Mouse (Mus musculus): ENCODE measurements around the gene Epb41l2. TPM values are rescaled to one million over a fixed set of nuclear protein-coding genes. Genes with fewer than 3 reads are reported as not detected.

Epb41l2 gene
- total RNA-seq, 2 experiments from 2014 or later: 8.3 to 13.6 TPM

- ATAC-seq (replicated peaks; ENCODE audit: low FRiP score, poor library complexity, severe bottlenecking): no peak
Observed at GRCm38 (mm10) chr10:25461832-25462231, 102.2 kb downstream of the Epb41l2 start.

- ATAC-seq (replicated peaks; ENCODE audit: low FRiP score, poor library complexity, severe bottlenecking): no peak
Observed at GRCm38 (mm10) chr10:25462669-25463068, 103.1 kb downstream of the Epb41l2 start.

- no peak for ATAC-seq (replicated peaks; ENCODE audit: low FRiP score, poor library complexity, severe bottlenecking)
Observed at GRCm38 (mm10) chr10:25466493-25466892, 106.9 kb downstream of the Epb41l2 start.

GRCm38 (mm10) chr10:25471944-25472343 is 112.3 kb downstream of the Epb41l2 start:
- ATAC-seq (replicated peaks; ENCODE audit: low FRiP score, poor library complexity, severe bottlenecking): no peak

GRCm38 (mm10) chr10:25479716-25480115 is 120.1 kb downstream of the Epb41l2 start:
- ATAC-seq (replicated peaks; ENCODE audit: low FRiP score, poor library complexity, severe bottlenecking): no peak

- no peak for ATAC-seq (replicated peaks; ENCODE audit: low FRiP score, poor library complexity, severe bottlenecking)
Observed at GRCm38 (mm10) chr10:25482791-25483190, 123.2 kb downstream of the Epb41l2 start.

- no peak for ATAC-seq (replicated peaks; ENCODE audit: low FRiP score, poor library complexity, severe bottlenecking)
Observed at GRCm38 (mm10) chr10:25488456-25488855, 128.9 kb downstream of the Epb41l2 start.

- no peak for ATAC-seq (replicated peaks; ENCODE audit: low FRiP score, poor library complexity, severe bottlenecking)
Observed at GRCm38 (mm10) chr10:25499323-25500071, 139.9 kb downstream of the Epb41l2 start.

GRCm38 (mm10) chr10:25503250-25503649 is 143.7 kb downstream of the Epb41l2 start:
- no peak for ATAC-seq (replicated peaks; ENCODE audit: low FRiP score, poor library complexity, severe bottlenecking)

GRCm38 (mm10) chr10:25513821-25514220 is 154.2 kb downstream of the Epb41l2 start:
- no peak for ATAC-seq (replicated peaks; ENCODE audit: low FRiP score, poor library complexity, severe bottlenecking)

GRCm38 (mm10) chr10:25519954-25520353 is 160.4 kb downstream of the Epb41l2 start:
- no peak for ATAC-seq (replicated peaks; ENCODE audit: low FRiP score, poor library complexity, severe bottlenecking)

- ATAC-seq (replicated peaks; ENCODE audit: low FRiP score, poor library complexity, severe bottlenecking): no peak
Observed at GRCm38 (mm10) chr10:25520428-25520827, 160.8 kb downstream of the Epb41l2 start.

- no peak for ATAC-seq (replicated peaks; ENCODE audit: low FRiP score, poor library complexity, severe bottlenecking)
Observed at GRCm38 (mm10) chr10:25523727-25524126, 164.1 kb downstream of the Epb41l2 start.

GRCm38 (mm10) chr10:25526156-25526555 is 166.6 kb downstream of the Epb41l2 start:
- ATAC-seq (replicated peaks; ENCODE audit: low FRiP score, poor library complexity, severe bottlenecking): no peak

GRCm38 (mm10) chr10:25526622-25527021 is 167.0 kb downstream of the Epb41l2 start:
- ATAC-seq (replicated peaks; ENCODE audit: low FRiP score, poor library complexity, severe bottlenecking): no peak

- no peak for ATAC-seq (replicated peaks; ENCODE audit: low FRiP score, poor library complexity, severe bottlenecking)
Observed at GRCm38 (mm10) chr10:25527126-25527525, 167.5 kb downstream of the Epb41l2 start.

GRCm38 (mm10) chr10:25531335-25531734 is 171.7 kb downstream of the Epb41l2 start:
- no peak for ATAC-seq (replicated peaks; ENCODE audit: low FRiP score, poor library complexity, severe bottlenecking)

- ATAC-seq (replicated peaks; ENCODE audit: low FRiP score, poor library complexity, severe bottlenecking): no peak
Observed at GRCm38 (mm10) chr10:25533105-25533504, 173.5 kb downstream of the Epb41l2 start.

- ATAC-seq (replicated peaks; ENCODE audit: low FRiP score, poor library complexity, severe bottlenecking): no peak
Observed at GRCm38 (mm10) chr10:25533513-25534246, 174.1 kb downstream of the Epb41l2 start.

GRCm38 (mm10) chr10:25534467-25534866 is 174.9 kb downstream of the Epb41l2 start:
- ATAC-seq (replicated peaks; ENCODE audit: low FRiP score, poor library complexity, severe bottlenecking): no peak

- ATAC-seq (replicated peaks; ENCODE audit: low FRiP score, poor library complexity, severe bottlenecking): no peak
Observed at GRCm38 (mm10) chr10:25535891-25536331, 176.3 kb downstream of the Epb41l2 start, which contains the start of gene Smlr1. Gene Smlr1 (minus strand): TSS chr10:25536267.
